Mouse (Mus musculus) embryonic facial prominence, embryonic 10.5 days (tissue): ENCODE measurements at regions not wholly inside any gene's neighbourhood (a gene's known extent, or its start where the extent isn't known, plus 50 kb on each side); places are given as distances from the start of the nearest gene placed in this dataset.

Experiments
- DNase-seq: peaks from one replicate; pipeline ENCODE4 v3.0.0-alpha.2; 2017; ENCODE audit warnings: low spot score
- H3K27ac ChIP-seq: fragments of 300-500 bp; sonication (generic); replicated peaks from 2 replicates; pipeline ENCODE4 v1.5.1; 2016; ENCODE audit warnings: mild to moderate bottlenecking
- H3K27me3 ChIP-seq: fragments of 300-500 bp; sonication (generic); replicated peaks from 2 replicates; pipeline ENCODE4 v1.6.1; 2016; ENCODE audit warnings: low read depth, mild to moderate bottlenecking; ENCODE audit not compliant: poor library complexity, severe bottlenecking
- H3K36me3 ChIP-seq: fragments of 300-500 bp; sonication (generic); replicated peaks from 2 replicates; pipeline ENCODE4 v1.6.1; 2016; ENCODE audit warnings: mild to moderate bottlenecking, moderate library complexity
- H3K4me1 ChIP-seq: fragments of 300-500 bp; sonication (generic); 2 replicates; pipeline ENCODE4 v1.6.1; 2016
- H3K4me3 ChIP-seq: fragments of 300-500 bp; sonication (generic); 2 replicates; pipeline ENCODE4 v1.5.1; 2016; ENCODE audit warnings: mild to moderate bottlenecking, moderate library complexity
- H3K9me3 ChIP-seq: fragments of 300-500 bp; sonication (generic); 2 replicates; pipeline ENCODE4 v1.6.1; 2016; ENCODE audit warnings: mild to moderate bottlenecking
- WGBS: fragments of 180-500 bp; shearing (Covaris S2); methylation state at CpG from one replicate; pipeline ENCODE4 v1.1.7; 2016; 5-methylcytosine and 5-hydroxymethylcytosine counted together

- Histone ChIP-seq H3K27ac (no peak overlapping the region), H3K4me1 (no peaks in the 10 kb centered on the region), H3K9me3 (0 out of 2 replicates have a peak, but pooled peaks cover 4% of the 10 kb centered on the region), H3K36me3 (no peaks in the 10 kb centered on the region), H3K4me3 (no peak overlapping the region), H3K27me3 (no peaks in the 10 kb centered on the region)
- DNase-seq: no peak
- WGBS: 64% methylated on average over 1 of the region's 1 CpGs
Observed at GRCm38 (mm10) chr12:65513070-65513469, 287.8 kb downstream of the Wdr20rt start.

GRCm38 (mm10) chr12:65534142-65534690, 308.9 kb downstream of the Wdr20rt start:
- H3K36me3 ChIP-seq: no peaks in the 10 kb centered on the region
- no peak overlapping the region for H3K27ac ChIP-seq
- DNase-seq: no peak
- no peak overlapping the region for H3K4me3 ChIP-seq
- WGBS: 82% methylated on average over 3 of the region's 3 CpGs
- H3K9me3 ChIP-seq: no peaks in the 10 kb centered on the region
- no peaks in the 10 kb centered on the region for H3K27me3 ChIP-seq
- no peaks in the 10 kb centered on the region for H3K4me1 ChIP-seq

GRCm38 (mm10) chr12:65548301-65548700, 323.0 kb downstream of the Wdr20rt start:
- no peak for DNase-seq
- 96% methylated on average over 4 of the region's 4 CpGs for WGBS
- Histone ChIP-seq H3K36me3 (no peaks in the 10 kb centered on the region), H3K9me3 (no peaks in the 10 kb centered on the region), H3K27me3 (no peaks in the 10 kb centered on the region), H3K4me1 (no peaks in the 10 kb centered on the region), H3K4me3 (no peak overlapping the region), H3K27ac (no peak overlapping the region)

- DNase-seq: no peak
- Histone ChIP-seq H3K27me3 (no peaks in the 10 kb centered on the region), H3K9me3 (no peaks in the 10 kb centered on the region), H3K36me3 (no peaks in the 10 kb centered on the region), H3K4me3 (no peak overlapping the region), H3K27ac (no peak overlapping the region), H3K4me1 (no peaks in the 10 kb centered on the region)
- 81% methylated on average over 3 of the region's 3 CpGs for WGBS
Observed at GRCm38 (mm10) chr12:65552230-65552629, 326.9 kb downstream of the Wdr20rt start.

GRCm38 (mm10) chr12:65559036-65559435, 333.7 kb downstream of the Wdr20rt start:
- no peaks in the 10 kb centered on the region for H3K9me3 ChIP-seq
- no peaks in the 10 kb centered on the region for H3K4me1 ChIP-seq
- no peaks in the 10 kb centered on the region for H3K27me3 ChIP-seq
- no peaks in the 10 kb centered on the region for H3K36me3 ChIP-seq
- DNase-seq: no peak
- no peak overlapping the region for H3K27ac ChIP-seq
- no peak overlapping the region for H3K4me3 ChIP-seq
- 91% methylated on average over 6 of the region's 6 CpGs for WGBS

- H3K36me3 ChIP-seq: no peaks in the 10 kb centered on the region
- WGBS: 78% methylated on average over 3 of the region's 3 CpGs
- no peak overlapping the region for H3K4me3 ChIP-seq
- H3K4me1 ChIP-seq: no peaks in the 10 kb centered on the region
- H3K27ac ChIP-seq: no peak overlapping the region
- DNase-seq: no peak
- no peaks in the 10 kb centered on the region for H3K27me3 ChIP-seq
- H3K9me3 ChIP-seq: no peaks in the 10 kb centered on the region
Observed at GRCm38 (mm10) chr12:65559809-65560208, 334.5 kb downstream of the Wdr20rt start.

GRCm38 (mm10) chr12:65571633-65572032, 346.3 kb downstream of the Wdr20rt start:
- H3K36me3 ChIP-seq: no peaks in the 10 kb centered on the region
- no peak for DNase-seq
- WGBS: 96% methylated on average over 1 of the region's 1 CpGs

GRCm38 (mm10) chr12:65593559-65593958, 368.2 kb downstream of the Wdr20rt start:
- no peaks in the 10 kb centered on the region for H3K36me3 ChIP-seq
- H3K4me3 ChIP-seq: no peak overlapping the region
- H3K27me3 ChIP-seq: no peaks in the 10 kb centered on the region
- WGBS: 55% methylated on average over 1 of the region's 1 CpGs
- no peaks in the 10 kb centered on the region for H3K9me3 ChIP-seq
- H3K27ac ChIP-seq: no peak overlapping the region
- no peaks in the 10 kb centered on the region for H3K4me1 ChIP-seq
- DNase-seq: no peak

More at GRCm38 (mm10) chr12:65571633-65572032, 346.3 kb downstream of the Wdr20rt start:
- H3K4me3 ChIP-seq: no peak overlapping the region
- no peaks in the 10 kb centered on the region for H3K9me3 ChIP-seq
- no peak overlapping the region for H3K27ac ChIP-seq
- no peaks in the 10 kb centered on the region for H3K4me1 ChIP-seq
- H3K27me3 ChIP-seq: no peaks in the 10 kb centered on the region

- no peak for DNase-seq
- H3K27ac ChIP-seq: no peak overlapping the region
- no peak overlapping the region for H3K4me3 ChIP-seq
- H3K4me1 ChIP-seq: no peaks in the 10 kb centered on the region
- H3K9me3 ChIP-seq: no peaks in the 10 kb centered on the region
- H3K36me3 ChIP-seq: no peaks in the 10 kb centered on the region
- no peaks in the 10 kb centered on the region for H3K27me3 ChIP-seq
- 84% methylated on average over 3 of the region's 3 CpGs for WGBS
Observed at GRCm38 (mm10) chr12:65594075-65594474, 368.8 kb downstream of the Wdr20rt start.

GRCm38 (mm10) chr12:65644232-65644631, 418.9 kb downstream of the Wdr20rt start:
- 85% methylated on average over 1 of the region's 1 CpGs for WGBS
- Histone ChIP-seq H3K4me1 (no peaks in the 10 kb centered on the region), H3K9me3 (no peaks in the 10 kb centered on the region), H3K27me3 (no peaks in the 10 kb centered on the region), H3K4me3 (no peak overlapping the region), H3K36me3 (no peaks in the 10 kb centered on the region), H3K27ac (no peak overlapping the region)
- DNase-seq: no peak

- Histone ChIP-seq H3K4me3 (no peak overlapping the region), H3K9me3 (no peaks in the 10 kb centered on the region), H3K27me3 (no peaks in the 10 kb centered on the region), H3K27ac (no peak overlapping the region), H3K4me1 (no peaks in the 10 kb centered on the region), H3K36me3 (no peaks in the 10 kb centered on the region)
- DNase-seq: no peak
- WGBS: 92% methylated on average over 1 of the region's 1 CpGs
Observed at GRCm38 (mm10) chr12:65656772-65657171, 431.5 kb downstream of the Wdr20rt start.

GRCm38 (mm10) chr12:65671673-65672072, 446.4 kb downstream of the Wdr20rt start:
- no peaks in the 10 kb centered on the region for H3K9me3 ChIP-seq
- no peak overlapping the region for H3K27ac ChIP-seq
- 75% methylated on average over 1 of the region's 1 CpGs for WGBS
- H3K4me3 ChIP-seq: no peak overlapping the region
- no peaks in the 10 kb centered on the region for H3K36me3 ChIP-seq
- no peak for DNase-seq
- H3K4me1 ChIP-seq: no peaks in the 10 kb centered on the region
- no peaks in the 10 kb centered on the region for H3K27me3 ChIP-seq

GRCm38 (mm10) chr12:65673193-65673592, 447.9 kb downstream of the Wdr20rt start:
- no peak for DNase-seq
- no peaks in the 10 kb centered on the region for H3K9me3 ChIP-seq
- 91% methylated on average over 2 of the region's 2 CpGs for WGBS

More at GRCm38 (mm10) chr12:65673193-65673592, 447.9 kb downstream of the Wdr20rt start:
- no peaks in the 10 kb centered on the region for H3K27me3 ChIP-seq
- no peak overlapping the region for H3K27ac ChIP-seq
- H3K4me1 ChIP-seq: no peaks in the 10 kb centered on the region
- no peaks in the 10 kb centered on the region for H3K36me3 ChIP-seq
- H3K4me3 ChIP-seq: no peak overlapping the region
